Mouse (Mus musculus): Measurements from ENCODE around the gene Zhx3.

- no peak for TF ChIP-seq CTCF (IDR thresholded peaks at IDR 0.05; ENCODE audit: insufficient read depth, low read length)
- peak; percentile 19; the same call in 1 of the 2 replicates for TF ChIP-seq POLR2A (IDR thresholded peaks at IDR 0.05; ENCODE audit: borderline replicate concordance, extremely low read depth, low read depth, low read length)
These were observed 134.4 kb downstream of the Zhx3 start for GRCm38 (mm10) chr2:160738354-160738753.

Data from lung, adult 2 months (tissue).